Mouse (Mus musculus) liver, postnatal 0 days (tissue): ENCODE measurements around the gene Hap1.

Experiments used
- CTCF ChIP-seq: sonication (generic); IDR thresholded peaks from 2 replicates; pipeline ENCODE4 v1.5.1; 2016; ENCODE audit warnings: antibody characterized with exemption, low read depth
- EP300 ChIP-seq: IDR thresholded peaks from 2 replicates; pipeline ENCODE4 v1.6.1; 2016; ENCODE audit warnings: antibody characterized with exemption, low read depth, mild to moderate bottlenecking

GRCm38 (mm10) chr11:100398517-100398916 is 42.6 kb upstream of the Hap1 start:
- TF ChIP-seq EP300: no peak
- no peak for TF ChIP-seq CTCF
